Mouse (Mus musculus) intestine, embryonic 14.5 days (tissue): ENCODE data around the gene Mrpl54. TPM values are rescaled to one million over a fixed set of nuclear protein-coding genes. Genes with fewer than 3 reads are reported as not detected.

Source experiments
- ATAC-seq: fragments of 200-750 bp; cut with Nextera tagmentation; replicated peaks from 2 replicates; pipeline ENCODE4 v1.8.0; 2017; ENCODE audit warnings: low read depth, moderate number of reproducible peaks, moderate TSS enrichment, moderate library complexity; ENCODE audit not compliant: low FRiP score, low TSS enrichment
- DNase-seq: peaks from one replicate; pipeline ENCODE4 v3.0.0-alpha.2; 2018; ENCODE audit warnings: low spot score
- H3K27ac ChIP-seq: fragments of 300-500 bp; sonication (generic); 2 replicates; pipeline ENCODE4 v1.5.1; 2014; ENCODE audit warnings: low read depth, mild to moderate bottlenecking, control low read depth
- H3K27me3 ChIP-seq: fragments of 300-500 bp; sonication (generic); replicated peaks from 2 replicates; pipeline ENCODE4 v1.6.1; 2014; ENCODE audit warnings: low read length, control low read depth; ENCODE audit not compliant: control insufficient read depth, insufficient read depth
- H3K36me3 ChIP-seq: fragments of 300-500 bp; sonication (generic); 2 replicates; pipeline ENCODE4 v1.6.1; 2014; ENCODE audit warnings: low read length, control low read depth; ENCODE audit not compliant: control insufficient read depth, insufficient read depth
- H3K4me1 ChIP-seq: fragments of 300-500 bp; sonication (generic); replicated peaks from 2 replicates; pipeline ENCODE4 v1.6.1; 2014; ENCODE audit warnings: low read length, control low read depth, mixed read lengths; ENCODE audit not compliant: control insufficient read depth, insufficient read depth
- H3K4me2 ChIP-seq: fragments of 300-500 bp; sonication (generic); 2 replicates; pipeline ENCODE4 v1.6.1; 2014; ENCODE audit warnings: low read length
- H3K4me3 ChIP-seq: fragments of 300-500 bp; sonication (generic); 2 replicates; pipeline ENCODE4 v1.5.1; 2014; ENCODE audit warnings: low read depth, low read length, control low read depth, mixed read lengths
- H3K9ac ChIP-seq: fragments of 300-500 bp; sonication (generic); 2 replicates; pipeline ENCODE4 v1.6.1; 2014; ENCODE audit warnings: mild to moderate bottlenecking, low read length
- H3K9me3 ChIP-seq: fragments of 300-500 bp; sonication (generic); 2 replicates; pipeline ENCODE4 v1.6.1; 2016; ENCODE audit warnings: low read length, control low read depth; ENCODE audit not compliant: control insufficient read depth
- WGBS: fragments of 180-500 bp; shearing (Covaris S2); extraction: QIAGEN DNeasy Blood & Tissue Kit; methylation state at CpG from one replicate; pipeline ENCODE4 v1.1.7; 2014; 5-methylcytosine and 5-hydroxymethylcytosine counted together
- polyA plus RNA-seq: library from polyadenylated mRNA; unstranded; fragments of >200 nt; fragmentation: Nextera tagmentation; extraction: Ambion mirVana; gene quantifications from 2 replicates; pipeline ENCODE4 v1.2.1, GENCODE M21; 2014

Gene Mrpl54
- 253 and 260 TPM in 2 replicates for polyA plus RNA-seq

GRCm38 (mm10) chr10:81266211-81267105 is at the start of gene Mrpl54, which contains the start of gene Apba3:
TSS of gene Mrpl54 (minus strand) at chr10:81266934.
TSS of gene Apba3 (plus strand) at chr10:81266960.
- Histone ChIP-seq H3K4me3 (peak within 1 kb of the TSS; percentile 70), H3K4me1 (peaks cover 12% of the 10 kb centered on the region; the same call in 1 of the 2 replicates), H3K36me3 (peaks cover 37% of the 10 kb centered on the region), H3K27me3 (no peaks in the 10 kb centered on the region), H3K4me2 (peak within 1 kb of the TSS; percentile 71), H3K27ac (peak within 1 kb of the TSS; percentile 80), H3K9ac (peak within 1 kb of the TSS; percentile 64), H3K9me3 (no peaks in the 10 kb centered on the region)
- peak; percentile 90 for ATAC-seq
- DNase-seq = peak; percentile 99
- WGBS = under 1% methylated on average over 48 of the region's 48 CpGs

- Histone ChIP-seq H3K4me3 (no peak overlapping the region), H3K4me1 (peaks cover 21% of the 10 kb centered on the region), H3K27ac (no peak overlapping the region), H3K4me2 (no peak overlapping the region), H3K36me3 (peaks cover 64% of the 10 kb centered on the region), H3K9me3 (no peaks in the 10 kb centered on the region), H3K9ac (no peak overlapping the region), H3K27me3 (no peaks in the 10 kb centered on the region)
- no peak for DNase-seq
- 93% methylated on average over 16 of the region's 16 CpGs for WGBS
- no peak for ATAC-seq
Measured at GRCm38 (mm10) chr10:81315587-81315986, 48.9 kb upstream of the Mrpl54 start.

DNA sequence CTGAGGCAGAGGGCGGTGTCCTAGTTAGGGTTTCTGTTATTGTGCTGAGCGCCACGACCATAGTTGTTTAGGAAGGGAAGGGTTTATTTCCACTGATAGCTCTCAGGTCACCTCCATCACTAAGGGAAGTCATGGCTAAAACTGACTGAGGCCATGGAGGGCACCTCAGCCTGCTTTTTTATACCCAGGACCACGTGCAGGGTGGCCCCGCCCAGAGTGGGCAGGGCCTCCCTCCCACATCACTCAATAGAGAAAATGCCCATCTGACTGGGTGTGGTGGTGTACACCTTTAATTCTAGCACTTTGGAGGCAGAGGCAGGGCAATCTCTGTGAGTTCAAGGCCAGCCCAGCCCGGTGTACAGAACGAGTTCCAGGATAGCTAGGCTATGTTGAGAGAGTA is 47.5 kb upstream of the Mrpl54 start:
- H3K4me2 ChIP-seq = no peak overlapping the region
- H3K9me3 ChIP-seq = no peaks in the 10 kb centered on the region
- WGBS = 76% methylated on average over 7 of the region's 7 CpGs
- H3K27ac ChIP-seq = no peak overlapping the region
- H3K36me3 ChIP-seq = peaks cover 78% of the 10 kb centered on the region
- no peak overlapping the region for H3K4me3 ChIP-seq
- H3K9ac ChIP-seq = no peak overlapping the region
- H3K4me1 ChIP-seq = peaks cover 13% of the 10 kb centered on the region
- no peak for DNase-seq
- no peaks in the 10 kb centered on the region for H3K27me3 ChIP-seq
- ATAC-seq = no peak

DNA sequence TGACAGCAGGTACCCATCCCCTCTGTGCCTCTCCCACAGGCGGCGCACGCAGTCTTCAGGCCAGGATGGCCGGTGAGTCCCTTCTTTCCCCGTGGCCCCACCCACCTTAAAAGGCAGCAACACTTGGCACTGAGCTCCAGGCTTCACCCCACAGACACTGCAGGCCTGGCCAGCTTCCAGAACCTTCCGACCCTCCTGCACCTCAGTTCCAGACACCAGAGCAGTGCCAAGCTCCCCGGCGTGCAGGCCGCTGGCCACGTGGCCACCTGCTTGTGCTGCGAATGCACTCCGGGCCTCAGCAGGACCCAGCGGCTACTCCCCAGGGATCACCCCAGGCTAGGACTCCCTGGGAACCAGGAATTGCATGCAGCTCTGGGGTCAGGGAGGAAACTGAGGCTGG is 46.8 kb upstream of the Mrpl54 start:
- H3K36me3 ChIP-seq = peaks cover 84% of the 10 kb centered on the region
- peaks cover 9% of the 10 kb centered on the region for H3K4me1 ChIP-seq
- H3K4me2 ChIP-seq = no peak overlapping the region
- no peak overlapping the region for H3K9ac ChIP-seq
- no peak overlapping the region for H3K27ac ChIP-seq
- no peak for ATAC-seq
- H3K27me3 ChIP-seq = no peaks in the 10 kb centered on the region
- no peak for DNase-seq
- no peaks in the 10 kb centered on the region for H3K9me3 ChIP-seq
- 96% methylated on average over 13 of the region's 13 CpGs for WGBS
- no peak overlapping the region for H3K4me3 ChIP-seq

DNA sequence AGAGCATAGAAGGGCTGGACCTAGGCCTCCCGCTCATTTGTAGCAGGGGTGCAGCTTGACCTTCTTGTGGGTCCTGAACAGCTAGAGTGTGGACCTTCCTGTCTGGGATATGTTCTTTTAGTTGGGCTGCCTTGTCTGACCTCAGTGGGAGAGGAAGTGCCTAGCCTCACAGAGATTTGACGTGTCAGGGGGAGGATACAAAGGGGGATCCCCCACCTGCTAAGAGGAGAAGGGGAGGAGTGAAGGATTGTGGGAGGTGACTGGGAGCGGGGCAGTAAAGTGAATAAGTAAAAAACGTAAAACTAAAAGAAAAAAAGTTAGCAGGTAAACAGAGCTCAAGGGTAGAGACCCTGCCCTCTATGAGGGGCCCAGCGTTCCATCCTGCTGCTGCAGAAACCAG is 42.8 kb upstream of the Mrpl54 start:
- H3K4me2 ChIP-seq = no peak overlapping the region
- H3K4me3 ChIP-seq = no peak overlapping the region
- H3K9ac ChIP-seq = no peak overlapping the region
- ATAC-seq (no peak), DNase-seq (no peak)
- H3K9me3 ChIP-seq = no peaks in the 10 kb centered on the region
- H3K27me3 ChIP-seq = no peaks in the 10 kb centered on the region
- H3K27ac ChIP-seq = no peak overlapping the region
- peaks cover 90% of the 10 kb centered on the region for H3K36me3 ChIP-seq
- WGBS = 82% methylated on average over 5 of the region's 5 CpGs
- no peaks in the 10 kb centered on the region; the same call in 1 of the 2 replicates for H3K4me1 ChIP-seq

GRCm38 (mm10) chr10:81306837-81307682 is 40.3 kb upstream of the Mrpl54 start:
- no peaks in the 10 kb centered on the region for H3K27me3 ChIP-seq
- 91% methylated on average over 21 of the region's 21 CpGs for WGBS
- H3K4me1 ChIP-seq = peaks cover 17% of the 10 kb centered on the region
- no peak overlapping the region for H3K4me2 ChIP-seq
- no peak overlapping the region for H3K4me3 ChIP-seq
- DNase-seq = no peak
- H3K9me3 ChIP-seq = no peaks in the 10 kb centered on the region
- ATAC-seq = no peak
- no peak overlapping the region for H3K27ac ChIP-seq
- peaks cover 64% of the 10 kb centered on the region for H3K36me3 ChIP-seq
- H3K9ac ChIP-seq = no peak overlapping the region

DNA sequence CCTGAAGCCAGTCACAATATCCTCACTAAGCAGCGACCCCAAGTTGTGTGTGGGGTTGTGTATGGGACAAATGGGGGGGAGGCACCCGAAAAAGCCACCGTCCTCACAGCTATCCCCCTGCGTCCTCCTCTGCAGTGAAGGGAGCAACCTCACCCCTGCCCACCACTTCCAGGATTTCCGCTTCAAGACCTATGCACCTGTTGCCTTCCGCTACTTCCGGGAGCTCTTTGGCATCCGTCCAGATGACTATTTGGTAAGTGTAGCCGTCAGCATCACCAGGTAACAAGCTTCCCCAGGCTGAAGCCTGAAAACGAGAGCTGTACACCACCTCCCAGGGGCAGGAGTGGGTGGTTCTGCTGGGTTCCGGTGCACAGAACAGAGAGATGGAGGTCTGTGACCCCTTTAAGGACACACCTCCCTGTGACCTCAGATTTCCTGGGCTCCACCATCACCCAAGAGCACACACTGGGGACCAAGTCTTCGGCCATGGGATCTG is 39.5 kb upstream of the Mrpl54 start:
- no peak overlapping the region for H3K9ac ChIP-seq
- H3K4me1 ChIP-seq = peaks cover 17% of the 10 kb centered on the region
- no peak overlapping the region for H3K4me3 ChIP-seq
- peaks cover 56% of the 10 kb centered on the region for H3K36me3 ChIP-seq
- ATAC-seq = no peak
- DNase-seq = no peak
- H3K27ac ChIP-seq = no peak overlapping the region
- WGBS = 94% methylated on average over 12 of the region's 12 CpGs
- H3K9me3 ChIP-seq = no peaks in the 10 kb centered on the region
- no peaks in the 10 kb centered on the region for H3K27me3 ChIP-seq
- no peak overlapping the region for H3K4me2 ChIP-seq

GRCm38 (mm10) chr10:81305663-81306062 is 38.9 kb upstream of the Mrpl54 start:
- Histone ChIP-seq H3K36me3 (peaks cover 50% of the 10 kb centered on the region), H3K4me1 (peaks cover 17% of the 10 kb centered on the region), H3K9me3 (no peaks in the 10 kb centered on the region), H3K27ac (no peak overlapping the region), H3K4me3 (no peak overlapping the region), H3K9ac (no peak overlapping the region), H3K27me3 (no peaks in the 10 kb centered on the region), H3K4me2 (no peak overlapping the region)
- WGBS = 96% methylated on average over 14 of the region's 14 CpGs
- ATAC-seq = no peak
- no peak for DNase-seq
